Mouse (Mus musculus) stomach, embryonic 16.5 days (tissue): Measurements from ENCODE around the gene Il17f. TPM values are rescaled to one million over a fixed set of nuclear protein-coding genes. Genes with fewer than 3 reads are reported as not detected.
A peak's percentile ranks its signal among the peaks of the same experiment; 100 is the strongest.
"Not testable (repeated sequence)": the region's sequence is repeated elsewhere in the genome, so short reads cannot be mapped to it uniquely, and the experiment has no call there.

Experiments used
- ATAC-seq: fragments of 200-750 bp; cut with Nextera tagmentation; 2 replicates; pipeline ENCODE4 v1.8.0; 2017; ENCODE audit warnings: moderate number of reproducible peaks, moderate TSS enrichment; ENCODE audit not compliant: insufficient read depth, low FRiP score
- H3K27ac ChIP-seq: fragments of 300-500 bp; sonication (generic); 2 replicates; pipeline ENCODE4 v1.5.1; 2014; ENCODE audit warnings: low read length
- H3K27me3 ChIP-seq: fragments of 300-500 bp; sonication (generic); 2 replicates; pipeline ENCODE4 v1.6.1; 2014; ENCODE audit warnings: low read length, control low read depth, mixed read lengths; ENCODE audit not compliant: control insufficient read depth, insufficient read depth
- H3K36me3 ChIP-seq: fragments of 300-500 bp; sonication (generic); 2 replicates; pipeline ENCODE4 v1.6.1; 2014; ENCODE audit warnings: low read length; ENCODE audit not compliant: control insufficient read depth, insufficient read depth
- H3K4me1 ChIP-seq: fragments of 300-500 bp; sonication (generic); 2 replicates; pipeline ENCODE4 v1.6.1; 2014; ENCODE audit warnings: low read length, control low read depth, mixed read lengths; ENCODE audit not compliant: control insufficient read depth, insufficient read depth
- H3K4me2 ChIP-seq: fragments of 300-500 bp; sonication (generic); 2 replicates; pipeline ENCODE4 v1.6.1; 2014; ENCODE audit warnings: low read depth, low read length, mixed read lengths
- H3K4me3 ChIP-seq: fragments of 300-500 bp; sonication (generic); replicated peaks from 2 replicates; pipeline ENCODE4 v1.5.1; 2014; ENCODE audit warnings: mild to moderate bottlenecking, low read length
- H3K9ac ChIP-seq: fragments of 300-500 bp; sonication (generic); 2 replicates; pipeline ENCODE4 v1.6.1; 2014; ENCODE audit warnings: low read length
- H3K9me3 ChIP-seq: fragments of 300-500 bp; sonication (generic); replicated peaks from 2 replicates; pipeline ENCODE4 v1.6.1; 2016; ENCODE audit warnings: low read length, control low read depth; ENCODE audit not compliant: control insufficient read depth
- WGBS: fragments of 180-500 bp; shearing (Covaris S2); extraction: QIAGEN DNeasy Blood & Tissue Kit; methylation state at CpG from one replicate; pipeline ENCODE4 v1.1.7; 2014; 5-methylcytosine and 5-hydroxymethylcytosine counted together
- polyA plus RNA-seq: library from polyadenylated mRNA; unstranded; fragments of >200 nt; fragmentation: Nextera tagmentation; extraction: Ambion mirVana; gene quantifications from 2 replicates; pipeline ENCODE4 v1.2.1, GENCODE M21; 2015

Il17f gene
- not detected in 2 replicates for polyA plus RNA-seq

- not testable (repeated sequence) for H3K4me2 ChIP-seq, H3K36me3 ChIP-seq, H3K4me3 ChIP-seq, H3K27me3 ChIP-seq, ATAC-seq, H3K9me3 ChIP-seq, H3K9ac ChIP-seq, H3K4me1 ChIP-seq, H3K27ac ChIP-seq
- 89% methylated on average over 1 of the region's 1 CpGs for WGBS
Observed at GRCm38 (mm10) chr1:20790517-20790916, at the start of gene Il17f. Il17f (minus strand) TSS chr1:20790617.

GRCm38 (mm10) chr1:20839911-20840310 lies 49.5 kb upstream of the Il17f start:
- Histone ChIP-seq H3K4me1 (no peaks in the 10 kb centered on the region), H3K9ac (no peak overlapping the region), H3K4me3 (no peak overlapping the region), H3K9me3 (no peaks in the 10 kb centered on the region), H3K27ac (no peak overlapping the region), H3K4me2 (no peak overlapping the region), H3K36me3 (no peaks in the 10 kb centered on the region), H3K27me3 (no peaks in the 10 kb centered on the region)
- no peak for ATAC-seq
- 76% methylated on average over 3 of the region's 3 CpGs for WGBS

GRCm38 (mm10) chr1:20836551-20837125 lies 46.2 kb upstream of the Il17f start:
- 80% methylated on average over 3 of the region's 3 CpGs for WGBS
- no peaks in the 10 kb centered on the region for H3K27me3 ChIP-seq
- H3K9me3 ChIP-seq = no peaks in the 10 kb centered on the region
- no peaks in the 10 kb centered on the region for H3K36me3 ChIP-seq
- no peak overlapping the region for H3K4me3 ChIP-seq
- no peak overlapping the region for H3K9ac ChIP-seq
- ATAC-seq = no peak
- no peaks in the 10 kb centered on the region for H3K4me1 ChIP-seq
- H3K4me2 ChIP-seq = no peak overlapping the region
- no peak overlapping the region for H3K27ac ChIP-seq

GRCm38 (mm10) chr1:20833141-20833511 lies 42.7 kb upstream of the Il17f start:
- H3K4me3 ChIP-seq = no peak overlapping the region
- WGBS = 88% methylated on average over 4 of the region's 4 CpGs
- H3K9me3 ChIP-seq = no peaks in the 10 kb centered on the region
- H3K4me2 ChIP-seq = no peak overlapping the region
- no peaks in the 10 kb centered on the region for H3K36me3 ChIP-seq
- no peak overlapping the region for H3K27ac ChIP-seq
- no peak for ATAC-seq
- no peaks in the 10 kb centered on the region for H3K27me3 ChIP-seq
- no peak overlapping the region for H3K9ac ChIP-seq
- no peaks in the 10 kb centered on the region for H3K4me1 ChIP-seq

GRCm38 (mm10) chr1:20832473-20833140 lies 42.2 kb upstream of the Il17f start:
- Histone ChIP-seq H3K27ac (no peak overlapping the region), H3K9ac (no peak overlapping the region), H3K4me1 (no peaks in the 10 kb centered on the region), H3K36me3 (no peaks in the 10 kb centered on the region), H3K9me3 (no peaks in the 10 kb centered on the region), H3K4me2 (no peak overlapping the region), H3K27me3 (no peaks in the 10 kb centered on the region), H3K4me3 (no peak overlapping the region)
- peak; percentile 50; the same call in 1 of the 2 replicates for ATAC-seq
- 72% methylated on average over 5 of the region's 5 CpGs for WGBS

- no peak overlapping the region for H3K9ac ChIP-seq
- H3K4me1 ChIP-seq = no peaks in the 10 kb centered on the region
- no peaks in the 10 kb centered on the region for H3K36me3 ChIP-seq
- H3K4me2 ChIP-seq = no peak overlapping the region
- H3K4me3 ChIP-seq = no peak overlapping the region
- no peak for ATAC-seq
- no peaks in the 10 kb centered on the region for H3K27me3 ChIP-seq
- no peak overlapping the region for H3K27ac ChIP-seq
- no peaks in the 10 kb centered on the region for H3K9me3 ChIP-seq
- 81% methylated on average over 1 of the region's 1 CpGs for WGBS
Observed at GRCm38 (mm10) chr1:20830546-20830945, 40.1 kb upstream of the Il17f start.

- ATAC-seq = no peak
- Histone ChIP-seq H3K9me3 (no peaks in the 10 kb centered on the region), H3K4me1 (no peaks in the 10 kb centered on the region), H3K9ac (no peak overlapping the region), H3K27ac (no peak overlapping the region), H3K36me3 (no peaks in the 10 kb centered on the region), H3K4me3 (no peak overlapping the region), H3K27me3 (no peaks in the 10 kb centered on the region), H3K4me2 (no peak overlapping the region)
- 83% methylated on average over 2 of the region's 2 CpGs for WGBS
Observed at GRCm38 (mm10) chr1:20828061-20828460, 37.6 kb upstream of the Il17f start.

GRCm38 (mm10) chr1:20825036-20825435 lies 34.6 kb upstream of the Il17f start:
- ATAC-seq = no peak
- H3K27ac ChIP-seq = no peak overlapping the region
- no peaks in the 10 kb centered on the region for H3K9me3 ChIP-seq

GRCm38 (mm10) chr1:20823906-20824305 lies 33.5 kb upstream of the Il17f start:
- Histone ChIP-seq H3K4me2 (no peak overlapping the region), H3K27ac (no peak overlapping the region), H3K9me3 (no peaks in the 10 kb centered on the region), H3K4me3 (no peak overlapping the region), H3K9ac (no peak overlapping the region), H3K36me3 (no peaks in the 10 kb centered on the region), H3K27me3 (no peaks in the 10 kb centered on the region), H3K4me1 (no peaks in the 10 kb centered on the region)
- WGBS = 67% methylated on average over 2 of the region's 2 CpGs
- ATAC-seq = no peak

More at GRCm38 (mm10) chr1:20825036-20825435, 34.6 kb upstream of the Il17f start:
- Histone ChIP-seq H3K27me3 (no peaks in the 10 kb centered on the region), H3K9ac (no peak overlapping the region), H3K4me1 (no peaks in the 10 kb centered on the region), H3K4me2 (no peak overlapping the region), H3K4me3 (no peak overlapping the region), H3K36me3 (no peaks in the 10 kb centered on the region)
